Mouse (Mus musculus) ES-Bruce4 (cell line): Measurements from ENCODE around the gene Ak4.

Experiments used
- CTCF ChIP-seq: IDR thresholded peaks from one replicate; pipeline ENCODE4 v1.8.1; 2011; ENCODE audit warnings: low read depth, low read length
- POLR2A ChIP-seq: IDR thresholded peaks from one replicate; pipeline ENCODE4 v1.8.1; 2011; ENCODE audit warnings: low read length; ENCODE audit not compliant: insufficient read depth

DNA sequence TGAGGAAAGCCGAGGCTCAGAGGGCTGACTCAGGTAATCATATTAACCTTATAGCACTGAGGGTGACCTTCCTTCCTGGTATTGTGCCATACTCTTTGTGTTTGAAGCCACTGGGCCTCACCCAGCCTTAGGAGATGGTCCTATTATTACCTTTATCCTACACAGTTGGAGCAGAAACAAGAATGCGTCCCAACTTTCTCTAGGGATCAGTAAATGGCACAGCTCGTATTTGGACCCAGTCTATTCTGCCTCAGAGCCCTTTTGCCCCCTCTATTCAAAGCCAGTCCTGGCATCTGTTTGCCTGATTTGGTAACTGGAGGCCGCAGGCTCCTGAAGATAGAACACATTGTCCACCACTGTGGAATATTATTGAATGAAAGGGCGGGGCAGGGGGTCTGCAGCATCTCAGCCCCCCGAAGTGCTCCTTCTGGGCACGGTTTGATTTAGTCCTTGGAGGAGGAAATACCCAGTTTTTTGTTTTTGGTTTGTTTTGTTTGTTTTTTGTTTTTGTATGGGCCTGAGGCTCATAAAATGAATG is 85.5 kb downstream of the Ak4 start:
- no peak for TF ChIP-seq CTCF
- no peak for TF ChIP-seq POLR2A
